Mouse (Mus musculus) lung, adult 2 months (tissue): Measurements from ENCODE around the gene Slc25a38. TPM values are rescaled to one million over a fixed set of nuclear protein-coding genes. Genes with fewer than 3 reads are reported as not detected.
A peak's percentile ranks its signal among the peaks of the same experiment; 100 is the strongest.

Experiments
- DNase-seq: peaks from one replicate; pipeline ENCODE4 v3.0.0; 2022
- H3K4me1 ChIP-seq: fragments of 200-500 bp; 2 replicates; pipeline ENCODE4 v1.6.1; 2011; ENCODE audit warnings: low read length; ENCODE audit not compliant: control insufficient read depth, insufficient read depth
- H3K4me3 ChIP-seq: fragments of 200-500 bp; replicated peaks from 2 replicates; pipeline ENCODE3; 2011; ENCODE audit warnings: low read depth, mild to moderate bottlenecking, control low read depth, low read length; ENCODE audit errors: extremely low read depth
- CTCF ChIP-seq: fragments of 200-500 bp; IDR thresholded peaks from 2 replicates; pipeline ENCODE4 v1.5.1; 2011; ENCODE audit warnings: mild to moderate bottlenecking, low read length, control low read depth; ENCODE audit not compliant: insufficient read depth
- POLR2A ChIP-seq: fragments of 200-500 bp; IDR thresholded peaks from 2 replicates; pipeline ENCODE4 v1.6.1; 2011; ENCODE audit warnings: low read depth, mild to moderate bottlenecking, control low read depth, low read length, borderline replicate concordance; ENCODE audit errors: extremely low read depth
- WGBS: fragments of 180-500 bp; shearing (Covaris S2); methylation state at CpG from one replicate; pipeline ENCODE4 v1.1.7; 2018; 5-methylcytosine and 5-hydroxymethylcytosine counted together
- polyA plus RNA-seq: library from polyadenylated mRNA; depleted of rRNA; stranded (reverse); fragments of >200 nt; gene quantifications from 2 replicates; pipeline ENCODE4 v1.2.3, GENCODE M21; 2012; rRNA removed

Slc25a38 gene
- 34.2 and 41.9 TPM in 2 replicates for polyA plus RNA-seq

GRCm38 (mm10) chr9:120110211-120111018 lies at the start of gene Slc25a38:
Gene Slc25a38, plus strand, starts transcription at chr9:120110374.
- Histone ChIP-seq H3K4me3 (peak within 1 kb of the TSS; percentile 84), H3K4me1 (no peaks in the 10 kb centered on the region)
- TF ChIP-seq POLR2A (peak; percentile 76; the same call in 1 of the 2 replicates), CTCF (peak; percentile 91)
- WGBS: under 1% methylated on average over 62 of the region's 62 CpGs
- DNase-seq: peak; percentile 92

- Histone ChIP-seq H3K4me3 (no peak overlapping the region), H3K4me1 (no peaks in the 10 kb centered on the region)
- TF ChIP-seq POLR2A (no peak), CTCF (no peak)
- no peak for DNase-seq
- 51% methylated on average over 4 of the region's 4 CpGs for WGBS
These were observed 45.9 kb upstream of the Slc25a38 start for GRCm38 (mm10) chr9:120064317-120064716.

- Histone ChIP-seq H3K4me1 (no peaks in the 10 kb centered on the region), H3K4me3 (no peak overlapping the region)
- WGBS: 79% methylated on average over 2 of the region's 2 CpGs
- TF ChIP-seq CTCF (no peak), POLR2A (no peak)
- DNase-seq: no peak
These were observed 42.6 kb upstream of the Slc25a38 start for GRCm38 (mm10) chr9:120067609-120068008.

- no peaks in the 10 kb centered on the region for H3K4me1 ChIP-seq
- WGBS: 50% methylated on average over 10 of the region's 10 CpGs
- H3K4me3 ChIP-seq: no peak overlapping the region
- no peak for DNase-seq
- TF ChIP-seq POLR2A: no peak
- TF ChIP-seq CTCF: no peak
These were observed 42.1 kb upstream of the Slc25a38 start for GRCm38 (mm10) chr9:120068047-120068446.

- TF ChIP-seq CTCF (no peak), POLR2A (no peak)
- Histone ChIP-seq H3K4me3 (no peak within 1 kb of the TSS), H3K4me1 (no peaks in the 10 kb centered on the region)
- DNase-seq: no peak
- WGBS: 76% methylated on average over 11 of the region's 11 CpGs
These were observed 40.4 kb upstream of the Slc25a38 start, which contains the start of gene Cx3cr1 for GRCm38 (mm10) chr9:120069779-120070178. Gene Cx3cr1, minus strand, starts transcription at chr9:120069879.

- no peak for DNase-seq
- 56% methylated on average over 2 of the region's 2 CpGs for WGBS
- TF ChIP-seq POLR2A (no peak), CTCF (no peak)
- Histone ChIP-seq H3K4me1 (no peaks in the 10 kb centered on the region), H3K4me3 (no peak overlapping the region)
These were observed 38.9 kb upstream of the Slc25a38 start for GRCm38 (mm10) chr9:120071251-120071650.

- peak; percentile 95 for TF ChIP-seq CTCF
- TF ChIP-seq POLR2A: no peak
- H3K4me3 ChIP-seq: no peak overlapping the region
- H3K4me1 ChIP-seq: no peaks in the 10 kb centered on the region
- DNase-seq: peak; percentile 83
- WGBS: 3% methylated on average over 3 of the region's 3 CpGs
These were observed 37.0 kb upstream of the Slc25a38 start for GRCm38 (mm10) chr9:120073169-120073568.

- Histone ChIP-seq H3K4me1 (no peaks in the 10 kb centered on the region), H3K4me3 (no peak overlapping the region)
- WGBS: 78% methylated on average over 7 of the region's 7 CpGs
- no peak for DNase-seq
- no peak for TF ChIP-seq CTCF
- TF ChIP-seq POLR2A: no peak
These were observed 35.7 kb upstream of the Slc25a38 start for GRCm38 (mm10) chr9:120074516-120074915.

- H3K4me3 ChIP-seq: no peak overlapping the region
- TF ChIP-seq POLR2A: no peak
- no peak for TF ChIP-seq CTCF
- H3K4me1 ChIP-seq: no peaks in the 10 kb centered on the region; the same call in 1 of the 2 replicates
- WGBS: 70% methylated on average over 3 of the region's 3 CpGs
- DNase-seq: no peak
These were observed 31.9 kb upstream of the Slc25a38 start for GRCm38 (mm10) chr9:120078241-120078640.

- WGBS: 49% methylated on average over 7 of the region's 7 CpGs
- TF ChIP-seq CTCF (no peak), POLR2A (no peak)
- DNase-seq: no peak
- no peaks in the 10 kb centered on the region; the same call in 1 of the 2 replicates for H3K4me1 ChIP-seq
- H3K4me3 ChIP-seq: no peak overlapping the region
These were observed 30.3 kb upstream of the Slc25a38 start for GRCm38 (mm10) chr9:120079901-120080300.
